Mouse (Mus musculus) bone marrow, adult 2 months (tissue): Measurements from ENCODE around the gene Cadps.

Experiments
- CTCF ChIP-seq: fragments of 200-500 bp; IDR thresholded peaks from 2 replicates; pipeline ENCODE4 v1.5.1; 2011; ENCODE audit warnings: low read length, control low read depth; ENCODE audit not compliant: control insufficient read depth, insufficient read depth
- POLR2A ChIP-seq: fragments of 200-500 bp; IDR thresholded peaks from 2 replicates; pipeline ENCODE4 v1.6.1; 2011; ENCODE audit warnings: low read depth, mild to moderate bottlenecking, control low read depth, low read length, borderline replicate concordance; ENCODE audit not compliant: control insufficient read depth

DNA sequence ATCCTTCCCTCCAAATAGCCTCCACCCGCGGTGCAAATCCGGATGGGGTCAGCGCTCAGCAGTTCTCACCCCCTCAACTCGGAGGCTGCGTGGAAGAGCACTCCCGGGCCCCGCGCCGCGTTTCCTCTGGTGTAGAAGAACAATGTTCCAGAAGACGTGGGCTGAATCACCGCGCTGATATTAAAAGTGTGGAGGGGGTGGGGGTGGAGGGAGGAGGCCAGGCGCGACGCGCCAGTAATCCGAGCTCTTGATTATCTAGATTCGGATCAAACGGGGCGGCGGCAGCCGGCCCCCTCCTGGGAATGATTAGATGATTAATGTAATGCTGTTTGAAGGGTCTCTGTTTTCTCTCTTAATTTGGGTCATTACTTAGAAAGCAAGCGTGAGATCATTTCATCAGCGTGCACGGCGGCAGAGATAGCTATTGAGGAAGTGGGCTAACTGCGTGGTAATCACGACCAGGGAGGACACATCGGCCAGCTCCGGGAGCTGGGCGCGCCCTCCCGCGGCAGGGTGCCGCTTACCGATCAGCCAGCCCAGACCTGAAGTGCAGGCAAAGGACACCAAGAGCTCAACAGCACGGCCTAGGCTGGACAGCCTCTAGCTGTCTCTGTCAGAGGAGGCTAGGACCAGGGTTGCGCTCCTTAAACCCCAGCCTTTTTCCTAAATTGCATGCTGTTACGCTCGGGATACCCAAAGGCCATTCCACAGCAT, 481.6 kb downstream of the Cadps start:
- TF ChIP-seq CTCF = no peak
- no peak for TF ChIP-seq POLR2A
